Mouse (Mus musculus): ENCODE results near the gene Pim3. TPM values are rescaled to one million over a fixed set of nuclear protein-coding genes. Genes with fewer than 3 reads are reported as not detected.
A peak's percentile ranks its signal among the peaks of the same experiment; 100 is the strongest.

Pim3 gene
- total RNA-seq, 2 experiments from 2014 or later, result 45.9 to 48.8 TPM

DNA sequence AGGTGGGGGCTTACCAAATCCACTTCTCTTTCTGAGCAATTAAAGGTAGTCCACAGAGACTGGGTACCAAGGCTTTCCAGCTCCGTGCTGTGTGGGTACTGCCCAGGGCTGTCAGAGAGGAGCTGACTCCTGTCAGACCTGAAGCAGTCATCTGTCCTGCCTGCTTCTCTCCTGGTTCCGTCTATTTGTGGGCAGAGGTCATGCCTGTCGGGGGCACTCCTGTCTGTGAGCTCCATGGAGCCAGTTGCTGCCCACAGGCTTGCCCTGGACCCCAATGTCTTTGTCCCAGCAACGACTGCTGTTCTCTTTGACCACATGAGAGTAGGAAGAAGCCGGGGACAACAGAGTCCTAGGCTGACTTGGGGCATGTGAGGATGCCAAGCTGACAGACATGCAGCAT, 5.4 kb upstream of the Pim3 start:
- no peak for DNase-seq (ENCODE audit: low spot score in 2 of 2)

DNA sequence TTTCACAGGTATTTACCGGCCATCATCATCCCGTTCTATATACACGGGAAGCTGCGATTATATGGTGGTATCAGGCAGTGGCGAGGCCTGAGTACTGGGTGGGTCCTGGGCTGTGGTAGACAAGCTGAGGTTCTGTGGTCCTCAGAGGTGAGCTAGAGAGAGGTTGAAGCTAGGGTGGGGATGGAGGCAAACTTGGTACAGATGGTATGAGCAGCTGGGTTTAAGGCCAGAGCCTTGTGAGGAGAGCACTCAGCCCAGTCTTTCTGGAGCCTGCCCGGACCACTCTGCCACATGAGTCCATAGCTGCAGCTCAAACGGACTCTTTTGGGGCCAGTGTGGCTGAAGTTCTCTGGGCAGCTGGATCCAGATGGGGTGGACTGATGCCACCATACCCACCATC, 4.6 kb upstream of the Pim3 start:
- no peak for DNase-seq (ENCODE audit: low spot score in 2 of 2)

DNA sequence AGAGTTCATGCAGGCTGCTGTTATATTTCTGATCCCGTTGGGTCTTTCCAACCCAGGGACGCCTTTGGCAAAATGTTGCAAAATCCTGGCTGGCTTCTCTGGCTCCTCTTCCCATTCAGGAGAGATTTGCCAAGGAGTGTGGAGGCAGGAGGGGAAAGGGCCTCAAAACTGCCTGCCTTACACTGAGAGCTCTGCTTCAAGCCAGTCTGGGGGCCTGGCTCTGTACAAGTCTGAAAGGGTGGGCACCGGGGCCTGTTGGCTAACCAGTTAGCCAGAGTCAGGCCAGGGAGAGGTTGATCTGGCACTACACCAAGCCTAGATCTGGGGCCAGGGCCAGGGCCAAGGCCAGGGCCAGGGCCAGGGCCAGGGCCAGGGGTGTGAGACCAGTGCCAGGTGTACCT, 3.8 kb upstream of the Pim3 start:
- DNase-seq (ENCODE audit: low spot score in 2 of 2), result no peak

DNA sequence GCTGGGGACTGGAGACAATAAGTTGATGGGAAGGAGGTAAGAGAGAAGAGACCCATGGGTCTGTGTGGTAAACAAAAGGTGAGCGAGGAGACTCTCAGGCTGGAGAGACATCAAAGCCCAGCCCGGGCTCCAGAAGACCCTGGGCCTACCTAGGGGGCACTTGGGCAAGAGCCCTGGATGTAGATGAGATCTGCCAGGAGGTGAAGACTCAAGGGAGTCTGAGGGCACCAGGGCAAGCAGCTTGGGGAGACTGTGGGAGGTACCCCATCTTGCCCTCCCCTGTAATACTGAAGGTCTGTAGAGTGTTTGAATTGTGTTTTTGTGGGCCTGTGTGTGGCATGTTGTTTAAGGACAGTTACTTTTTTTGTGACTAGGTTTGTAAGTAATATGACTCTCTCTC, 3.3 kb upstream of the Pim3 start:
- no peak for DNase-seq (ENCODE audit: low spot score in 2 of 2)

DNA sequence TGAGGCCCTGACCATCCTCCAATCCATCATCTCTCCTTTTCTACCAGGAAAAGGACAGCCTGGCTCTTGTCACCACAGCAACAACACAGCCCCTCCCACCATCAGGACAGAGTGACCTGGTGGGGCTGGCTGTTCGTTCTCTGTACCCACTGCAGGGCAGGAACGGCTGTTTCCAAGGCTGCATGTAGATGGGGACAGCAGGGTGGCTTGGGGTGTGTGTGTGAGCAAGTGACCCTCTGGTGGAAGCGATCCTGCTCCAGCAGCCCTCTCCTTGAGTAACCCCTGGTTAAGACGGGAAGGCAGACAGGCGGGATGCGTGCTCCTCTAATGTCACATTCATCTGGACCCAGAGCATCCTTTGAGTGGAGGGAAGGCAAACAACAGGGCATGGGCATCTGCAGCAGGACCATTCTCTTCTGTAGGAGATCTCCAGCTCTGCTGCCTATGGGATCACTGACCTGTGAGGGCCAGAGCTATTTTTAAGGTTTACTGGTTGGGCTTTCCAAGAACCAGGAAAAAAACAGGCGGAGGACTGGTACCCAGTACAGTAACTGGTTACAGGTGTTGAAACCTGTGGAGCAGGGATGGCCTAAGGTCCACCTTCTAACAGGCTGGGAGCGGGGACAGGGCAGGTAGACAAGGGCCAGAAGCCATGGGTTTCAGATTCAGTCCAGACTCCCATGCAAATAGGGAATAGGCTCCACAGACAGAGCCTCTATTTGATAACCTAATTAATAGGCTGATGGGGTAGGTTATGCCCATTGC, 2.6 kb upstream of the Pim3 start:
- DNase-seq (ENCODE audit: low spot score in 2 of 2), result no peak

DNA sequence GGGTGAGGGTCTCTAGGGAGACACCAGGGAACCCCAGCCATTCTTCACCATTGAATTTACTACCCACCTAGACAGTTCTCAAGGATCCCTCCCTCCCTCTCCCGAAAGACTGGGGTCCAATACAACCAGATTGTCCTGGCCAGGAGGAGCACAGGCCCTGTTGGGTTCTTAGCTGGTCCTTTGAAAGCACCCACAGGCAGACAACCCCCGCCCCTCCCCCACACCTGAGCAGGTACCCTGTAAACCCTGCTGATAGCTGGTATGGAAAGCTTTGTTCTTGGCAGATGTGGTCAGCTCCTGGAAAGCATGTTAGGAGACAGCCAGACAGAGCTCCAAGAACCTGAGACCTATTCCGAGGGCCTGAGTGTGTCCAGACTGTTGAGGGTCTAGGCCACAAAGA, 1.2 kb upstream of the Pim3 start:
- no peak for DNase-seq (ENCODE audit: low spot score in 2 of 2)

DNA sequence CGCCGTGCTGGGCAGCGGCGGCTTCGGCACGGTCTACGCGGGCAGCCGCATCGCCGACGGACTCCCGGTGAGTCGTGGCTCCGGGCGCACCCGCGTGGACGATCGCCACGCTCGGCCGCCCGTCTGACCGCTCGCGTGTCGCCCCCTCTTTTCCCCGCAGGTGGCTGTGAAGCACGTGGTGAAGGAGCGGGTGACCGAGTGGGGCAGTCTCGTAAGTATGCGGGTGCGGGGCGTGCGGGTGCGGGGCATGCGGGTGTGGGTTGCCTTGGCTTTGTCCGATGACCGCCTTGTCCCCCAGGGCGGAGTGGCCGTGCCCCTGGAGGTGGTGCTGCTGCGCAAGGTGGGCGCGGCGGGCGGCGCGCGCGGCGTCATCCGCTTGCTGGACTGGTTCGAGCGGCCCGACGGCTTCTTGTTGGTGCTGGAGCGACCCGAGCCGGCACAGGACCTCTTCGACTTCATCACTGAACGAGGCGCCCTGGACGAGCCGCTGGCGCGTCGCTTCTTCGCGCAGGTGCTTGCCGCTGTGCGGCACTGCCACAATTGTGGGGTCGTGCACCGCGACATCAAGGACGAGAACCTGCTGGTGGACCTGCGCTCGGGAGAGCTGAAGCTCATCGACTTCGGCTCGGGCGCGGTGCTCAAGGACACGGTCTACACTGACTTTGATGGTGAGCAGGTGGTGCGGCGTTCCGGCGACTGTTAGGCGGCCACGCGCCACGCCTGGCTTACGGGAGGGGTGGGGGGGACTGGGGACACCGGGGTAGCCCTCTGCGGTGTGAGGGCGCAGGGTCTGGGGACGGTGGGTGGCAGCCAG, 1.1 kb downstream of the Pim3 start:
- peak in 1 of 2 experiments; percentile 30 for DNase-seq (ENCODE audit: low spot score in 2 of 2)

DNA sequence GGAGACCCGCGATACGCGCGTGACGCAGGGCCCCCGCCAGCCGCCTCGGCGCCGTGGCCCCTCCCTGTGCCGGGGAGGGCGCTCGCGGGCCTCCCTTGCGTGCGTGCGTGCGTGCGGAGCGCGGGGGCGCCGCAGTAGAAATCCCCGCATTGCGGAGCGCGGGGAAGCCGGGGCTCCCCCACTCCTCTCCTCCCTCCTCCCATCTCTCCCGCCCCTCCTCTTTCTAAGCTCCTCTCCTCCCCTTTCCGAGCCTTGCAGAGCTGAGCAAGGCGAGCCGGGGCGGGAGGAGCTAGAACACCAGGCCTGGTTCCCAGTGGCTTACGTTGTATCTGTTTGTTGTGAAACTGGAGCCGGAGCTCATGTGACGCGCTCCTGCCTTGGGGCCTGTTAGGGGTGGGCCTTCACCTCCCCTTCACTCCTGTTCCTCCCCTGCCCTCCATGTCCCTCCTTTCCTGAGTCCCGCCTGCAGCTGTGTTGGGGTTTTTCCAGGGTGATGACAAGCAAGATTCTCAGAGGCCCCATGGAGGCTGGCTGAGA, 1.8 kb downstream of the Pim3 start:
- DNase-seq (ENCODE audit: low spot score in 2 of 2), result peak; percentile 62 to 82

DNA sequence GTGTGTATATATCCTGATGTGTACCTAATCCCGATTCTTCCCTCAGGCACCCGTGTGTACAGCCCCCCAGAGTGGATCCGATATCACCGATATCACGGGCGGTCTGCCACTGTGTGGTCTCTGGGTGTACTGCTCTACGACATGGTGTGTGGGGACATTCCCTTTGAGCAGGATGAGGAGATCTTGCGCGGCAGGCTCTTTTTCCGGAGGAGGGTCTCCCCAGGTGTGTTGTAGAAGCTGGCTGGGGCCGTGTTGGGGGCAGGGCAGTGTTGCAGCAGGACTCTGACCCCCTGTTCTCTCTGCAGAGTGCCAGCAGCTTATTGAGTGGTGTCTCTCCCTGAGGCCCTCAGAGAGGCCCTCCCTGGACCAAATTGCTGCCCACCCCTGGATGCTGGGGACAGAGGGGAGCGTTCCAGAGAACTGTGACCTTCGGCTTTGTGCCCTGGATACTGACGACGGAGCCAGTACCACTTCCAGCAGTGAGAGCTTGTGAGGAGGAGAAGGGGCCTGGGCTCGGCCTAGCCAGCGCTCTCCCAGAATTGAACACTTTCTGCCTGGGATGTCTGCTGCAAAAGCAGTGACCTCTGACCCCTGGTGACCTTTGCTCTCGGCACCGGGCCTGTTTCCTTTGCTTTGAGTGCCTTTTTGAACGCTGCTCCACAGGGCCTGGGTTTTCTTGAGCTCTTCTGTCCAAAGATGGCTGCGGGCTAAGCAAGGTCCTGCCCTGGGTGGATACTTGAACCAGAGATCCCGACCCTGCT, 2.5 kb downstream of the Pim3 start:
- no peak for DNase-seq (ENCODE audit: low spot score in 2 of 2)

DNA sequence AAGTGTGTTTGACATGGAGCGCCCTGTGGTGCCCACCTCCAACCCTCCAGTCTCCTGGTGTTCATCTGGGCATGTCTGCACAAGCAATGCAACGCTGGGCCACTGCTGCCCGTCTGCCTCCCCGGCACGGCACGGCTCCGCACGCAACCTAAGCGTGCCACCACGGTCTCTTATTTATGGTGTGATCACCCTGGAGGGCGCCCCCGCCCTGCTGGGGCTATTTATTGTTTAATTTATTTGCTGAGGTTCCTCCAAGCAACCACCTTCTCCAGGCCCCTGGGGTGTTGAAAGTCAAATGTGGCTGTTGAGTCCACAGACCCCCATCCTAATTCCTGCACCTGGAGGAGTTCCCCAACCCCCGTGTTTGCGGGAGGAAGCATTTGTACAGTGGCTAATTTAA, 3.1 kb downstream of the Pim3 start:
- no peak for DNase-seq (ENCODE audit: low spot score in 2 of 2)

DNA sequence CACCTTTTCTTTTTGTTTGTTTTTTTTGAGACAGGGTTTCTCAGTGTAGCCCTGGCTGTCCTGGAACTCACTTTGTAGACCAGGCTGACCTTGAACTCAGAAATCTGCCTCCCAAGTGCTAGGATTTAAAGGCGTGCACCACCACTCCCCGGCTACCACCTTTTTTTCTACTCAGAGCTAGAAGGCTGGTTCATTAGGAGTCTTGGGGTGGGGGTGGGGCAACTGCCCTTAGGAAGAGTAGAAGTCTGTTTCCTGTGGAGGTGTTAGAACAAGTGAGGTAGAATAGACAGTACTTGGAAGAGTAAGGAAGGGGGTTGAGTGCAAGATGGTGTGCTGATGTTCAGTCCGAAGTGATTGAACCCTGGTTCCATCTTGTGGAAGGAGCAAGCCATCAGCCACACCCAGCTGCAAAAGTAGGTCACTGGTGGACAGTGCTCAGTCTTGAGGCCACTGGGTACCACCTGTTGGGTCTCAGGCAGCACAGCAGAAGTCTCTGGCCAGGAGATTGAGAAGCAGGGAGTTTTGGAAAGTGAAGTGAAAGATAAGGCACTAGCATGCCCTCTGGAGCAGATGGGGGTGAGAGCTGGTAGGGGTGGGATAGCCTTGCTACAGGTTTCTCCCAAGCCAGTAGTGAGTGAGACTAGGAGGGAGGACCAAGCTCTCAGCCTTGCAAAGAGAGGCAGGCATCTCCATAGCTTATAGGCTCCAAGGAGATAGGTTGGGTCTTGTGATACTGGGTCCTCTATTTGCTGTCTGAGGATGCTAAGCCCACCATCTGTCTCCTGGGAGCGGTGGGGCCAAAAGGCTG, 4.1 kb downstream of the Pim3 start:
- DNase-seq (ENCODE audit: low spot score in 2 of 2), result no peak

DNA sequence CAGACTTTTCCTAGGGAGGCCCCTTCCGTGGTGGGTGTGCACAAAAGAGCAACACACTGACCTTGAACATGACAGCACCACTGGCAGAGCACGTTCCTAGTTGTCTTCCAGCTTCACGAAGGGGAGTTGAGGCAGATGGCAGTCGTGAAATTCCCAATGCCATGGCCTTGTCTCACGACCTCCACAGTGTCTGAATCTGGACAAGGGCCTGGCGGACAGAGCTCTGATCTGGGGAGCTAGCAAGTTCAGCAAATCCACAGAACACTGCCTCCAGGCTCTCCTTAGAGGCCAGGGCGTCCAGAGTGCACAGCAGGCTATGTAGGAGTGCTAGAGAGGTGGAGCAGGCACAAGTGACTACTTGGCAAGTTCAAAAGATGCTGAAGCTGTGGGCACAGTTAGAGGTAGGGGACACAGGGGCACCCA, 5.0 kb downstream of the Pim3 start:
- no peak for DNase-seq (ENCODE audit: low spot score in 2 of 2)

DNA sequence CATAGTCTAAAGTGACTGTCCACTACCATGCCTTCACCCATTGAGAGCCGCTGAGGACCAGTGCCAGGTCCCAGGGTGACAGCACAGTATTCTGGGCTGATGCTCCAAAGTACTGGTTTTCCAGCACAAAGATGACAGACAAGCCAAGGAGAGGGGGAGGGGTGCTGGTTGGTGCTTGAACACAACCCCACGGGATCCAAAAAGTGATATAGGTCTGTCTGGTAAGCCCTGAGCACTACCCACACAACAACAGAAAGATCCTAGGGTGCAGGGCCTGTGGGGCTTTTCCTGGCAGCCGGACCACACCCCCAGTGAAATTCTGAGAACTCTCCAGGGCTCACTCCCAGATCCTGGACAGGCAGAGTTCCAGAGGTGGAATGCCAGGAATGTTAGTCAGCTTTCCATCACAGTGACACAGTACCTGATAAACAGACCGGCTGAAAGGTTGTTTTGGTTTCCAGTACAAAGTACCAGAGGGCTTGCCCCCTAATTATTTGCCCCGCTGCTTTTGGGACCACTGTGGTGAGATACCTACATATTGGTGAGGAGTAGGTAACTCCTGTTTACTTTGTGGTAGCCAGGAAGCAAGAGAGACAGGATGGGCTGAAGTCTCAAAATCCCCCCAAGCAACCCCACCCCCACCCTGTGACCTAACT, 5.5 kb downstream of the Pim3 start:
- DNase-seq (ENCODE audit: low spot score in 2 of 2), result no peak

DNA sequence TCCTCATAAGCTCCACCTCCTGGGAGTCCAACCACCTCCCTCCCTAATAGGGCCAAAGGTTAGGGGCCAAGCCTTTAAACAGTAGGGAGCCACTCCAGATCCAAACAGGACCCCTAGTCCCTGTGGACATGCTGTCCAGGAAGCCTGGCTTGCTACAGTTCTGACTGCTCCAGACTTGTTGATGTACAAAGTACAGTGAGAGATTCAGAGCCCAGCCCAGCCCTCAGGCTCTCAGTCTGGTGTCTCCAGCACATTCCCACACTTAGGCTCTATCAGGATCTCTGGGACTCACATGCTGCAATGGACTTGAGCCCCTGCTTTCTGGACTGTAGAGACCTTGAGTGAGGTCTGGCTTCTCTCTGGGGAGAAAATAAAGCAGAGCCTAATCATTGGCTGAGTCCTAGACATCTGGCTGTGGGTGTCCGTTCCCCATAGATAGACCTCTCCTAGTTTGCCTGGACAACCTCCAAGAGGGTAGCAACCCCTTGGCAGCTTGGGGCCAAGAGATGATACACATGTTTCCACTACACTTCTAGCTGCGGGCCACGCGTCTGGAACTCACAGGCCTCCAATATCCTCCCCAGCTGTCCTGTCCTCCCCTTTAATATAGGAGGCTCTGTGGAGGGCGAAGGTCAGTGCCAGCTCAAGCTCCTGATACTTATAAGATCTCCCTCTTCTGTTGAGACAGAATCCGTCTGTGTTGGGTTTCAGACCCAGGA, 6.2 kb downstream of the Pim3 start:
- DNase-seq (ENCODE audit: low spot score in 2 of 2), result no peak

DNA sequence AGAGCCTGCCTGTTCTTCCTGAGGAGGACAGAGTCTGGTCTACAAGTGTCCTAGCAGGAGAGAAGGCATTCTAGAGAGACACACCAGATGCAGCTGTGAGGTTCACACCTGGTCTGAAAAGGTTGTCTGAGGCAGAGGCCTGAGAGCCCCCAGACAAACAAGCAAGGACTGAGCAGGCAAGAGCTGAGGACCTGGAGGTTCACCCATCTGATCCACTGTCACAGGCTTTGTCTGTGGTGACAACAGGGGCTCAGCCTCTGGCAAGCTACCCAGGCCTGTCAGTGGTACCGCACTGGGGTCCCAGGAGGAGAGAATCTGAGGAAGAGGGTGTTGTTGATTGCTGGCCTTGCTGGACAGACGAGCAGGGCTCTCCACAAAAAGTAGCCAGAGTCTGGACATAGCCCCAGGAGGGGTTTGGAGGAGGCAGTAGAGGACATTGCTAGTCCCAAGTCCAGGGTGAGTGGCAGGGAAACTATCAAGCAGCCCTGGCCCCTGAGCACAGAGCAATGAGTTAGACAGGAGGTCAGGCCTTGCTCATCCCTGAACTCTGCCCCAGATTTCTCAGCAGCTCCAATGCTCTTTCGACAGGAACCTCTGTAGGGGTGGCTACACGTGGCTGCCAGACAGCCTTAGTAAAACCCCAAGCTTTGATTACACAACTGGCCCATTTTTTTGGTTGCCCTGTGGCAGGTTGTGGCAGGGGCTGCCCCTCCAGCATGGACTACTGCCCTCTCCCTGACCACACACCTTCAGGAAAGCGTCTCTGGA, 8.6 kb downstream of the Pim3 start:
- DNase-seq (ENCODE audit: low spot score in 2 of 2), result no peak

DNA sequence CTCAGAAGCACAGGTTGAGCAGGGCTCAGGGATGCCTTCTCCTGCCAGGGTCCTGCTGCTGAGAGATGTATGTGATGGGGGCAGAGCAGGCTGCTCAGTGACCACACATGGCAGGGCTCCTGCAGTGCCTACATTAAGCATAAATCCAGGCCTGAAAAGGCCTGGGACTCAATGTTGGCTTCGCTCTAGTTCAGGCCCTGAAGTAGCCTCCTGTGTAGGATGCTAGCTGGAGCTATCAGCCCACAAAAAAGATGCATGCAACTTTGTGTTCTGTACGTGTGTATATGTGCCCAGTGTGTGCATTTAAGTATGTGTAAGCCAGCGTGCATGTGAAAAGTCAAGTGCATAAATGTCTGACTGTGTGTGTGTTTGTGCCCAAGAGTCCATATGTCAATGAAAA, 12.1 kb downstream of the Pim3 start:
- no peak for DNase-seq (ENCODE audit: low spot score in 2 of 2)

DNA sequence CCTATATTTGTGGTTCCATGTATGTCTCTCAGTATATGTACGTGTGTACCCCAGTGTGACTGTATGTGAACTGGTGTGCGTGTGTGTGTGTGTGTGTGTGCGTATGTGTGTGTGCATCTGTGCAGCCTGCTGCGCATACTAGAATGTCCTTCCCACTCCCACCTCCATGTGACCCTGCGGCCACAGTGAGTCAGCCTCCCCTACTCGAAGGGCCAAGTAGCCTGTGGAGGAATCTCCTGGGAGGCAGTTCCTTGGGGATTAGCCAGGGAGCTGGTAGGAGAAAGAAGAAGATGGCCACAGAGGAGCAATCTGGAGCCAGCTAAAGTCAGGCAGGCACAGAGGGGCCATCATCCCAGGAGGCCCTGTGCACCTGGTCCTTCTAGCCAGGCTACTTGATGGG, 12.5 kb downstream of the Pim3 start:
- no peak for DNase-seq (ENCODE audit: low spot score in 2 of 2)

DNA sequence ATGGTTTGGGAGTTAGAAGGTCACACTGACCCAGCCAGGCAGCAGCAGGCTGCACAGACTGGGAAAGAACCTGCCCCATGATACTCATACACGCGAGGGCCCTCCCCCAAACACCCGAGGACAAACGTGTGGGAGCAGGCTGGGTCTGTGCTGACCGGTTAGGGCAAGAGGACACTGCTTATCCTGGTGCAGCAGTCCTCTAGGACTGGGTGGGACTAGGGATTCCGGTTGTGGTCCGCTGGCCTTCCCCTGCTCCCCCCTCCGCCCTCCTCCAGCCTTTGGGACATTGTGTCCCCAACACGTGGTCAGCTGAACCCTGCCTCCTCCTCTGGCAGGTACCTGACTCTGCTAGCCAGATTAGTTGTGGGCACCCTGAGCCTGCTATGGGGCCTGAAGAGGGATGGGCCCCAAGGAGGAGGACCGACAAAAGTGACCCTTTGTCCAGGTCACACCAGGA, 13.7 kb downstream of the Pim3 start:
- no peak for DNase-seq (ENCODE audit: low spot score in 2 of 2)
